Mouse (Mus musculus) cerebellum, adult 18-20 months (tissue): ENCODE data around the gene Prkag2.

ENCODE experiments used
- DNase-seq, 2 experiments: peaks; one replicate each; pipeline ENCODE4 v3.0.0; 2021

The Prkag2 gene

DNA sequence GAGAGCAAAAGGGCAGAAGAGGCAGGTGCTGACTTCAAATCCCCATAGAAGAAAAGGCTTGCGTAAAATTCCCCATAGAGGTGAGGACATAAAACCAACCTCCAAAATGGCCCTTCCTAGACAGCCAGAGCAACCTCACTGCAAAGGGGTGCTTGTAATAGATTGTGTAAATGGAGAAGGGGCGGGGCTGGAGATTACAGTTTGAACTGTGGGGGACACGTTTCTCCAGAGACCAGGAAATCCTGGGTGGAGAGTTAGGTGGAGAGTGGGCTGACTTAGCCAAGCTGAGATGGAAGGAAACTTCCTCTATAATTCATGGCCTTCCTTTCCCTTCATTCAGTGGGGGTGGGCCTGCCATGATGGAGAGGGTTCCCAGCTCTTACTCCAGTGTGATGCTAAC is 107.3 kb downstream of the Prkag2 start:
- DNase-seq = no peak

DNA sequence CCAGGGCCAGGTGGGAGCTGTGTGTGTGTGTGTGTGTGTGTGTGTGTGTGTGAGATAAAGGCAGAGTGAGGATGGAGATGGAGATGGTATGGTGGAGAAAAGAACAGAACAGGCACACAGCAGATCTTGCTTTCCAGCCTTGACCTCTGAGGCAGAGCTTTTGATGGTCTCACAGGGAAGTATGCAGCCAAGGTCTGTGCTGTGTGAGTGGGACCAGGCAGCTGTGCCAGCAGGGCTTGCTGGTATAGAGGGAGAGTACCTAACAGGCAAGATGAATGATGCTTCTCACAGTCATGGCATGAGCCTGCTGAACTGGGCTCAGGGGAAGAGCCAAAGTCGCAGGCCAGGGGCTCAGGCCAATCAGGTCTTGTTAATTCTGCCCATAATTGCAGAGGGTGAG is 108.9 kb downstream of the Prkag2 start:
- DNase-seq = no peak

DNA sequence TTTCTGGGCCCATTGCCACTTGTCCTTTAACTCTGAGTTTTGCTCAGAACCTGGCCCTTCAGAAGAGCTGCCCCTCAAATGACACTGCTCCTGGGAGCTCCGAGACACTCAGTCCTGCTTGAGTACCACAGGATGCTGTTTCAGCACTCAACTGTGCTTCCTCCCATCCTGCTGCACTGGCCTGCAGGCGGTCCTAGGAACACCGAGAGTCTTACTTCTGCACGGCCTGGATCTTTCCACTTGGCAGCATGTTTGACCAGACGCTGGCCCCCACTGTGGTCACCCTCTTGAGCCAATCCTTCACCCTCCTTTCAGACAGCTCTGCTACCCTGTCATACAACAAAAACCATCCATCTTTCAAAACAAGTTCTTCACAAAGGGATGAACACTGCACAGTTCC is 110.0 kb downstream of the Prkag2 start:
- peak; percentile 48 to 53 for DNase-seq

- no peak for DNase-seq
Measured at GRCm38 (mm10) chr5:24989683-24990082, 110.8 kb downstream of the Prkag2 start.

- peak; percentile 64 to 70 for DNase-seq
Measured at GRCm38 (mm10) chr5:24986956-24987355, 113.5 kb downstream of the Prkag2 start.

- peak; percentile 48 to 52 for DNase-seq
Measured at GRCm38 (mm10) chr5:24986204-24986940, 114.1 kb downstream of the Prkag2 start.

- DNase-seq = peak; percentile 65 to 70
Measured at GRCm38 (mm10) chr5:24985434-24986176, 114.8 kb downstream of the Prkag2 start.

DNA sequence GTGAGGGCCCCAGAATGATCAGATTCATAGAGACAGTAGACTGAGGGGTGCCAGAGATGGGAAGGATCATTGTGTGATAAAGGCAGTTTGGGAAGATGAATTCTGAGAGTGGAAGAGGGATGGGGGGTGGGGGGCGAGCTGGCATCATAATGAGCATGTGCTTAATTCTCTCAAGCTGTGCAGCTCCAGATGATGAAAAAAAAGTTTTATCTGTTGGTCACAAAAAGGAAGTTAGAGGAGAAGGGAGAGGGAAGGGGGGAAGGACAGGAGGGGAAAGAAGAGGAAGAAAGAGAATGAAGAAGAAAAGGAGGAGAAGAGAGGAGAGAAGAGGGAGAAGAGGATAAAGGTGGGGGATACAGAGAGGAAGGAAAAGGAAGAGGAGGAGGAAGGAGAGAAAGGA is 116.3 kb downstream of the Prkag2 start:
- DNase-seq = no peak

GRCm38 (mm10) chr5:24983539-24983938 is 116.9 kb downstream of the Prkag2 start:
- DNase-seq = peak; percentile 52 to 59

DNA sequence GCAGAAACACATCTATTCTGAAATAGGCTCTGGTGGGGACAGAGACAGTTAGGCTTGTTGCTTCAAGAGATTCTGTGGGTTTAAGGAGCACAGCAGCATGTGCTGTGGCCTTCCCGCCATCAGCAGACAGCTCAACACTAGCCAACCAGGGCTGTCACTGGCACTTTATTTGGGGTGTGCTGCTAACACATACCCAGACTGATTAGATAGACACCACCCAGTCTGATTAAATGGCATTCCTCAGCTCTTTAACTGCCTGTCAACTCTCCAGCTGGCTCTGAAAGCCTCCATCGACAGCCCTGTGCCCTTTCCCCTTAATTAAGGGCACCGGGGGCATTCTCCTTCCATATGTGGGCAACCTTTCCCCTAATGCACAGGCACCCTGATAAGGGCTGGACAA is 118.2 kb downstream of the Prkag2 start:
- DNase-seq = no peak

DNA sequence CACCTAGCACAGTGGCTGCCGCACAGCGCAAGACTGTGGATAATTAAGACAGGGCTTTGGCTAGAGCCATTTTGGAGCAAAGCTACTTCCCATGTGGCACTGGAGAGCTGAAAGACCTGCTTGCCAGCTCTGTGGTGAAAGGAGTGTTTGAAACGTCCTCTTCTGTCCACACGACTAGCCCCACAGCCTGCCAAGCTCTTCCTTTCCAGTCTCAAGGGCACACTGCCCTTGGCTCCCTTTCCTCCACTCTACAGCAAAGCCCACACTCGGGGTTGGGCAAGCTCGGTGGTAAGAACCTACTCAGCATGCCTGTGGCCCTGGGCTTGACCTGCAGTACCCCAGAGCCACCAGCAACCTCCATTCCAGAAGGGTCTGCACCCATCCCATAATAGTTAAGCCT is 118.7 kb downstream of the Prkag2 start:
- no peak for DNase-seq

- DNase-seq = no peak
Measured at GRCm38 (mm10) chr5:24979968-24980345, 120.5 kb downstream of the Prkag2 start.

- no peak for DNase-seq
Measured at GRCm38 (mm10) chr5:24979312-24979967, 121.0 kb downstream of the Prkag2 start.

DNA sequence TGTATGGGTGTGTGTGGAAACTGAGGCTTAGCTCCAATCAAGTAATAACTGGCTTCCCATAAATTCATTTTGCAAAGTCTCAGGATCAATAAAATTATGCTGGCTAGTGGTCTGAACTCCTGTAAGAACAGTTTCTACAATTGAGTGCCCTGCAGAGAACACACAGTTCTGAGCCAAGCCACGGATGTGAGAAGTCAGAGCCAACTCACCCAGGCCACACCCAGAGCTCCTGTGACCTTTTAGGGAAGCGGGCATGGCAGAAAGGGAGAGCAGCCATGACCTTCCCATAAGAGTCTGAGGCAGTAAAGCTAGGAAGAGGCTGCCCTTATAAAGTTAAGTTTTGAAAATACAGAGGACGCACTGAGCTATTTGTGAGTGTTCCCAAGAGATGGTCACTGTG is 123.5 kb downstream of the Prkag2 start:
- DNase-seq = no peak

- peak in 1 of 2 experiments; percentile 44 for DNase-seq
Measured at GRCm38 (mm10) chr5:24976236-24976635, 124.2 kb downstream of the Prkag2 start.

GRCm38 (mm10) chr5:24975100-24975499 is 125.3 kb downstream of the Prkag2 start:
- DNase-seq = no peak

GRCm38 (mm10) chr5:24973672-24974225 is 126.7 kb downstream of the Prkag2 start:
- DNase-seq = no peak

DNA sequence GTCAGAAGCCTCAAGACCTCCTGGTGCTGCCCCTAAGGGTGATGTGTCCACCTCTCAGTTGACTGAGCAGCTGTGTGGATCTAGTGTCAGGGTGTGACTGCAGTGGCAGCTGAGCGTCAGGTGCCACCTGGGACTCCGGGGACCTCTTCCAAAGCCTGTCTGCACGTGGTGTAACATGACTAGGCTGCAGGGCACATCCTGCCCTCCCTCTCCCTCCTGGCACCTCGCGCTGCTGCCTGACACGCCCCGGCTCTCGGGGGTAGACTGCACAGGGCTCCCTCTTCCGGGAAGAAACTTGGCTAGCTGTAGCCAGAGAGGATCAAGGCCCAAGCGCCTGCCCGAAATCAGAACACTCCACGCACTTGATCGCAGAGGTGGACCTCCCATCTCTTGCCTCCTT is 127.2 kb downstream of the Prkag2 start:
- peak; percentile 51 to 62 for DNase-seq

GRCm38 (mm10) chr5:24970552-24971275 is 129.7 kb downstream of the Prkag2 start:
- DNase-seq = no peak

DNA sequence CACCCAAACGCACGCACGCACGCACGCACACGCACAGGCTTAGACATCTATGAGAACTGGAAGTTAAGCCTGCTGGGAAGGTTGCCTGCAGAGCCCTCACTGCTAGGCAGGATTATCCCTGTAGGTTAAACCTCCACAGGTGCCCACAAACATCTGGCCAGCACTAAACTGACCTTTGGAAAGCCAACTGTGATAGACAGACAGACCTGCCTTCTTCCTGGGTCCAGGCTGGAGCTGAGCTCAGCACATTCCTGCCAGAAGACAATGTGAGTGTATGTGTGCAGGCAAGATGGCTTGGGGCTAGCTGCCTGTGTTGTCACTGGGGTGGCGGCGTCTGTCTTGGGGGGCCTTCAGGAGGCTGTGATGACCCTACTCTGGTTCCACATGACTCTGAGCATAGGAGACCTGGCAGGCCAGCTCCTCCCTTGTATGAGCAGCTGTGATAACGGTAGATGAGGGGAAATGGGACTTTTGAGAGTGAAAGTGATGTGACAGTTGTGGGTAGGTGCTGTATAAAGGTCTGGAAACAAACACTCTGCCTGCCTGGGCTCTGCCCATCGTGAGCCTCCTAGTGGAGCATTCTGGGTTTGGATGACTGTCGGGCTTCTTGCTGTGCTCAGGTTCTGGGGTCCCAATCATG is 131.1 kb downstream of the Prkag2 start:
- DNase-seq = no peak

GRCm38 (mm10) chr5:24968792-24969191 is 131.7 kb downstream of the Prkag2 start:
- no peak for DNase-seq

- DNase-seq = no peak
Measured at GRCm38 (mm10) chr5:24967898-24968535, 132.4 kb downstream of the Prkag2 start.
